32 mouse cellular contexts compared by ENCODE assay signal in genomic region chr2:170780010-170780750, GRCm38 (mm10). TPM values are rescaled to one million over a fixed set of nuclear protein-coding genes. Genes with fewer than 3 reads are reported as not detected.
DNase-seq lines count a peak whose midpoint lies in the region; ATAC-seq and TF ChIP-seq lines count a peak whose summit lies in the region.
"Had no signal": no experiment of that assay in that cellular context is flagged by ENCODE, and none has a peak within 500 bp of the region (broad histone marks: within the 10 kb centered on the region; RNA-seq: fewer than 3 reads in every experiment).

No protein-coding gene starts in this region.

- no peak for TF ChIP-seq CTCF in midbrain, postnatal 0 days (IDR thresholded peaks at IDR 0.05)

- peaks cover 15% of the 10 kb centered on the region for H3K4me1 ChIP-seq in hindbrain, embryonic 15.5 days (replicated peaks)
- H3K4me1 ChIP-seq in hindbrain, embryonic 10.5 days (replicated peaks), result peaks cover 21% of the 10 kb centered on the region
- H3K4me1 ChIP-seq in midbrain, embryonic 10.5 days, result peaks cover 44% of the 10 kb centered on the region
- no peaks in the 10 kb centered on the region for H3K4me1 ChIP-seq in midbrain, postnatal 0 days (ENCODE audit: insufficient read depth, low read length)
- peaks cover 16% of the 10 kb centered on the region for H3K4me1 ChIP-seq in midbrain, embryonic 13.5 days (replicated peaks)
- H3K4me1 ChIP-seq: limb, embryonic 15.5 days; liver, embryonic 13.5 days had no signal

- H3K9ac ChIP-seq in hindbrain, embryonic 15.5 days, result no peak overlapping the region
- H3K9ac ChIP-seq in midbrain, postnatal 0 days (replicated peaks; ENCODE audit: low read length, poor library complexity, severe bottlenecking), result no peak overlapping the region
- no peak overlapping the region for H3K9ac ChIP-seq in midbrain, embryonic 13.5 days (replicated peaks)
- H3K9ac ChIP-seq: embryonic facial prominence, embryonic 12.5 days; forebrain, embryonic 15.5 days; hindbrain, embryonic 12.5 days; limb, embryonic 15.5 days; liver, embryonic 13.5 days had no signal

- H3K27ac ChIP-seq in hindbrain, embryonic 15.5 days (replicated peaks), result peak overlapping the region; percentile 34; the same call in 1 of the 2 replicates
- H3K27ac ChIP-seq in hindbrain, embryonic 10.5 days, result no peak overlapping the region
- H3K27ac ChIP-seq in midbrain, embryonic 10.5 days (replicated peaks), result peak overlapping the region; percentile 69
- no peak overlapping the region; the same call in 1 of the 2 replicates for H3K27ac ChIP-seq in midbrain, postnatal 0 days (ENCODE audit: low read depth, low read length)
- peak overlapping the region; percentile 49; the same call in 1 of the 2 replicates for H3K27ac ChIP-seq in midbrain, embryonic 13.5 days
- H3K27ac ChIP-seq: embryonic facial prominence, embryonic 12.5 days; forebrain, embryonic 15.5 days; hindbrain, embryonic 12.5 days; limb, embryonic 10.5 days; limb, embryonic 15.5 days; liver, embryonic 13.5 days had no signal

- H3K36me3 ChIP-seq in hindbrain, embryonic 15.5 days, result no peaks in the 10 kb centered on the region
- H3K36me3 ChIP-seq in hindbrain, embryonic 10.5 days, result no peaks in the 10 kb centered on the region
- H3K36me3 ChIP-seq in midbrain, embryonic 10.5 days, result peaks cover 3% of the 10 kb centered on the region; the same call in 1 of the 2 replicates
- no peaks in the 10 kb centered on the region for H3K36me3 ChIP-seq in midbrain, postnatal 0 days (ENCODE audit: insufficient read depth, low read length)
- H3K36me3 ChIP-seq in midbrain, embryonic 13.5 days, result no peaks in the 10 kb centered on the region
- H3K36me3 ChIP-seq: embryonic facial prominence, embryonic 12.5 days; forebrain, embryonic 15.5 days; hindbrain, embryonic 12.5 days; limb, embryonic 10.5 days; limb, embryonic 15.5 days; liver, embryonic 13.5 days had no signal

- H3K9me3 ChIP-seq in hindbrain, embryonic 15.5 days, result no peaks in the 10 kb centered on the region
- H3K9me3 ChIP-seq in hindbrain, embryonic 10.5 days, result no peaks in the 10 kb centered on the region
- no peaks in the 10 kb centered on the region for H3K9me3 ChIP-seq in midbrain, embryonic 10.5 days (replicated peaks)
- no peaks in the 10 kb centered on the region for H3K9me3 ChIP-seq in midbrain, postnatal 0 days (ENCODE audit: low read length)
- no peaks in the 10 kb centered on the region for H3K9me3 ChIP-seq in midbrain, embryonic 13.5 days
- H3K9me3 ChIP-seq: embryonic facial prominence, embryonic 12.5 days; forebrain, embryonic 15.5 days; hindbrain, embryonic 12.5 days; limb, embryonic 10.5 days; limb, embryonic 15.5 days had no signal

- H3K27me3 ChIP-seq in hindbrain, embryonic 15.5 days, result no peaks in the 10 kb centered on the region
- no peaks in the 10 kb centered on the region for H3K27me3 ChIP-seq in hindbrain, embryonic 10.5 days (ENCODE audit: insufficient read depth, poor library complexity, severe bottlenecking)
- no peaks in the 10 kb centered on the region for H3K27me3 ChIP-seq in midbrain, embryonic 10.5 days (ENCODE audit: low read depth, poor library complexity, severe bottlenecking)
- no peaks in the 10 kb centered on the region for H3K27me3 ChIP-seq in midbrain, postnatal 0 days (ENCODE audit: insufficient read depth, low read length)
- no peaks in the 10 kb centered on the region for H3K27me3 ChIP-seq in midbrain, embryonic 13.5 days
- H3K27me3 ChIP-seq: embryonic facial prominence, embryonic 12.5 days; forebrain, embryonic 15.5 days; hindbrain, embryonic 12.5 days; limb, embryonic 15.5 days; liver, embryonic 13.5 days; Patski had no signal

- H3K4me3 ChIP-seq in hindbrain, embryonic 15.5 days, result no peak overlapping the region
- H3K4me3 ChIP-seq in hindbrain, embryonic 10.5 days, result no peak overlapping the region
- no peak overlapping the region for H3K4me3 ChIP-seq in midbrain, embryonic 10.5 days
- no peak overlapping the region for H3K4me3 ChIP-seq in midbrain, postnatal 0 days (ENCODE audit: low read depth, low read length)
- no peak overlapping the region for H3K4me3 ChIP-seq in midbrain, embryonic 13.5 days (replicated peaks)
- H3K4me3 ChIP-seq: embryonic facial prominence, embryonic 12.5 days; forebrain, embryonic 15.5 days; hindbrain, embryonic 12.5 days; limb, embryonic 10.5 days; limb, embryonic 15.5 days; liver, embryonic 13.5 days; myocyte had no signal

- ATAC-seq in hindbrain, embryonic 15.5 days (ENCODE audit: low FRiP score, low read depth), result no peak
- no peak for ATAC-seq in midbrain, postnatal 0 days (ENCODE audit: low FRiP score)
- ATAC-seq in midbrain, embryonic 13.5 days, result 0 out of 2 replicates have a peak, but pooled peaks have one; percentile 55
- no peak for ATAC-seq in cerebellum, adult (ENCODE audit: insufficient number of reproducible peaks, low FRiP score, low TSS enrichment)
- ATAC-seq: forebrain, embryonic 15.5 days; lung, postnatal 0 days; Patski had no signal

- 80% methylated on average over 11 of the region's 11 CpGs for whole genome bisulfite sequencing in hindbrain, embryonic 15.5 days
- 91% methylated on average over 11 of the region's 11 CpGs for WGBS in hindbrain, embryonic 10.5 days
- WGBS in midbrain, embryonic 10.5 days, result 84% methylated on average over 11 of the region's 11 CpGs
- 67% methylated on average over 11 of the region's 11 CpGs for whole genome bisulfite sequencing in midbrain, postnatal 0 days
- WGBS in midbrain, embryonic 13.5 days, result 74% methylated on average over 11 of the region's 11 CpGs

- DNase-seq in hindbrain, embryonic 10.5 days (ENCODE audit: low spot score), result no peak
- no peak for DNase-seq in midbrain, embryonic 10.5 days (ENCODE audit: low spot score)
- DNase-seq in midbrain, postnatal 0 days (ENCODE audit: low spot score), result no peak
- no peak for DNase-seq in frontal cortex, postnatal 14 days (ENCODE audit: low spot score in 2 of 2)
- DNase-seq: adrenal gland, postnatal 14 days; cerebellum, adult 11-12 months; cerebellum, adult 9-11 months; embryo, embryonic 11 days; gastrocnemius, postnatal 10 days; heart, postnatal 14 days; kidney, adult 18-20 months; kidney, postnatal 10 days; layer of hippocampus, adult 9-11 months; liver, embryonic 13.5 days; lung, adult 18-20 months; lung, postnatal 4 days; right cerebral cortex, adult 18-20 months; spleen, adult 18-20 months; thymus, postnatal 14 days had no signal

- H3K4me2 ChIP-seq in hindbrain, embryonic 15.5 days, result no peak overlapping the region
- no peak overlapping the region for H3K4me2 ChIP-seq in midbrain, postnatal 0 days (ENCODE audit: low read depth, low read length, poor library complexity, severe bottlenecking)
- H3K4me2 ChIP-seq in midbrain, embryonic 13.5 days (replicated peaks), result no peak overlapping the region
- H3K4me2 ChIP-seq: embryonic facial prominence, embryonic 12.5 days; forebrain, embryonic 15.5 days; hindbrain, embryonic 12.5 days; limb, embryonic 15.5 days; liver, embryonic 13.5 days had no signal

RNA-seq across cellular contexts. Expression of gene Dok5, which starts 48.6 kb away (rescaled TPM):
- 56.8 and 61.9 TPM in 2 replicates for polyA plus RNA-seq in hindbrain, embryonic 15.5 days (2015; fragmentation: Nextera tagmentation; extraction: Ambion mirVana)
- 8.5 and 12.7 TPM in 2 replicates for polyA plus RNA-seq in hindbrain, embryonic 10.5 days (2016; fragmentation: Nextera tagmentation; extraction: Ambion mirVana)
- 12.4 and 17.8 TPM in 2 replicates for polyA plus RNA-seq in midbrain, embryonic 10.5 days (2016; fragmentation: Nextera tagmentation; extraction: Ambion mirVana)
- total RNA-seq in midbrain, postnatal 0 days (2014; rRNA removed), result 27.0 and 29.3 TPM in 2 replicates
- polyA plus RNA-seq in midbrain, postnatal 0 days (2015; fragmentation: Nextera tagmentation; extraction: Ambion mirVana), result 35.2 and 36.9 TPM in 2 replicates
- 41.1 and 42.7 TPM in 2 replicates for polyA plus RNA-seq in midbrain, embryonic 13.5 days (2015; fragmentation: Nextera tagmentation; extraction: Ambion mirVana)
- total RNA-seq: granulocyte monocyte progenitor cell, adult 5-6 weeks; MEL had no signal
- polyA plus RNA-seq: Patski had no signal

Comparison
In these comparisons a context has a peak if more than half of its experiments do, and no peak if none do; other contexts are left out.
1. H3K27ac ChIP-seq: peak in hindbrain, embryonic 15.5 days (single experiment), midbrain, embryonic 10.5 days (single experiment) and midbrain, embryonic 13.5 days (single experiment); none in hindbrain, embryonic 10.5 days (single experiment) and midbrain, postnatal 0 days (single experiment).